Mouse (Mus musculus): Measurements from ENCODE around the gene Gm45337.

Gm45337 gene

GRCm38 (mm10) chr7:142096701-142097100 lies 47.7 kb downstream of the Gm45337 start:
- no peak for DNase-seq

- DNase-seq, result peak; percentile 85
Measured at GRCm38 (mm10) chr7:142095183-142095931, 49.0 kb downstream of the Gm45337 start, which contains the start of gene Dusp8. Gene Dusp8 (minus strand): TSS chr7:142095843.

- DNase-seq, result peak; percentile 8 to 23
Measured at GRCm38 (mm10) chr7:142094301-142095143, 49.9 kb downstream of the Gm45337 start.

DNA sequence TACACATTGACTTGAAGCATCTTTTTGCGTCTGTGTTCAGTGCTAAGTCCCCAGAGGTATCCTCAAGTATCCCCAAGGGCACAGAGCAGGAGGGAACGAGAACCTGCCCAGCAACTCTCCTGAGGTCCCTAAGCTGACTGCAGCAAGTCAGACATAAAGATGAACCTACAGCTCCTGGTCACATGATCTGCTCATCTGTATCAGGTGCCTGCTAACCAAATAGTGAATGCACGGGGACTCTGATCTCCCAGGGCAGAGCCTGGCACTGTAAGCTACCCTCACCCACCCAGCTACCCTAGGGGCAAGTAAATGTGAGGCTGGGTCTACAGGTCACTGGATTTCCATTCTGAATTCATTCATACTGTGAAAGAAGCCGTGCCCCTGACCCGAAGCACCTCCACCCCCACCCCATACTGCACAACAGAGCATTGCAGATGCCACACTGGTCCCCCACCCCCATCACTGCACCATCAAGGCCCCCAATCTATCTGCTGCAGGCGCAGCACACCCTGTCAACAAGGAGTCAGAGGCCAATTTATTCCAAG lies 50.6 kb downstream of the Gm45337 start:
- no peak for DNase-seq
